Mouse (Mus musculus): ENCODE data around the gene Gm6899.

The Gm6899 gene

DNA sequence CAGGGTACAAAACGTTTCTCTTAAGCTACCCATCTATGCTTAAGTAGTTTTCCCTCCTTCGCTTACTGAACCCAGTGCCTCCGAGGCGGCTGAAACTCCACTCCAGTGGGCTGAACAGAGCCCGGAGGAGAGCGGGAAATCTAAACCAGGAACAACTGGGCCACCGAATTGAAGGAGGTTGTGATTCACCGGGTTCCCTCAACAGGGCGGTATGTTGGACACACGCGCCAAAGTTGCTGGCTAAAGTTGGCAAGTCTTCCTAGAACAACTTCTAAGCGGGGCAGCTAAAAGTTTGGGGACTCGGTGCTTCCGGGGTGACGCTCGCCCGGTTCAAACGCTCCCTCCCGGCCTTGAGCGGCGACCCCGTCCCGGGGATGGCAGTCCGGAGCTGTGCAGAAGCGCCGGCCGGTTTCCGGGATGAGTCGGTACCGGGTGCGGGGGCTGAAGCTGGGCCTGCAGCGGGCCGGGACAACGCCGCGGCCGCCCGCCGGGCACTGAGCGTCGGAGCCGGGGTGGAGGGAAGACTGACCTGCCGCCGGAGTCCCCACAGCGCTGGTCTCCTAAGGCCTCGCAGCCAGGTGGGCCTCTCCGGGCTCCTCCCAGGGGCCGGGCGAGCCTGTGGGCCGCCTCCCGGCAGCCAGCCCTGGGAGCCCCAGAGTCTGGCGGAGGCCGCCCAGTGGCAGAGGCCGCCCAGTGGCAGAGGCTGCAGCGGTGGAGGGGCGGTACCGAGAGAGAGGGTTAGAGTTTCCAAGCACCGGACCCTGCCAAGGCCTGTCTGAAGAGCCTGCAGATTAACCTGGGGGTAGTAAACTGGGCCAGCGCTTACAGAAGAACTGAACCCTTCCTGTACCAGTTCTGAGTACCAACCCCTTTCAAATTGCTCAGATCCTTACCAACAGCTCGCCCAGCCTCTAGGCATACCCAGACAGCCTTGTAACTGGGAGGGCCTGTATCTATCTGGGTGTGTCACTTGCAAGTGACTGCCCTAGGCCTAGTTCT is at the start of gene Gm6899, which contains the start of gene Vrk2:
Gene Gm6899, plus strand, starts transcription at position 181 of the 999 bp plus-strand sequence.
Gene Vrk2, minus strand, starts transcription at position 939 of the 999 bp plus-strand sequence.
- DNase-seq (ENCODE audit: low read depth, low spot score) = peak; percentile 38

DNA sequence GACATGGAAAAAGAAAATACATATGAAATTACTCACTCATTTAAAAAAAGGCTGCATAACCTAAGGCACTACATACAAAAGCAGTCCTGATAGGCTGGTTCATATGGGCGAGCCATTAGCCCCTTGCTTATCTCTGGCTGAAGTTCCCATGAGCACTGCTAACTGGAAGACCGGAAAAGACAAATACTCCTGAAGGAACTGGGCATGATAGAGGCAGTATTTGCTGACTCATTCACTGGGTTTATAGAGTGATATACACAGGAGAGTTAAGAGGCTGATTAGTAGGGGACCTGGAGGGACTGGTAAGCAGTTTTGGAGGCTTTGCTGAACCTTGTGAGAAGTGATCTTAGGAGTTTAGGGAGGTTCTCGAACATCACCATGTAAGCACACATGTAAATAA is 41.5 kb upstream of the Gm6899 start:
- no peak for DNase-seq (ENCODE audit: low read depth, low spot score)

DNA sequence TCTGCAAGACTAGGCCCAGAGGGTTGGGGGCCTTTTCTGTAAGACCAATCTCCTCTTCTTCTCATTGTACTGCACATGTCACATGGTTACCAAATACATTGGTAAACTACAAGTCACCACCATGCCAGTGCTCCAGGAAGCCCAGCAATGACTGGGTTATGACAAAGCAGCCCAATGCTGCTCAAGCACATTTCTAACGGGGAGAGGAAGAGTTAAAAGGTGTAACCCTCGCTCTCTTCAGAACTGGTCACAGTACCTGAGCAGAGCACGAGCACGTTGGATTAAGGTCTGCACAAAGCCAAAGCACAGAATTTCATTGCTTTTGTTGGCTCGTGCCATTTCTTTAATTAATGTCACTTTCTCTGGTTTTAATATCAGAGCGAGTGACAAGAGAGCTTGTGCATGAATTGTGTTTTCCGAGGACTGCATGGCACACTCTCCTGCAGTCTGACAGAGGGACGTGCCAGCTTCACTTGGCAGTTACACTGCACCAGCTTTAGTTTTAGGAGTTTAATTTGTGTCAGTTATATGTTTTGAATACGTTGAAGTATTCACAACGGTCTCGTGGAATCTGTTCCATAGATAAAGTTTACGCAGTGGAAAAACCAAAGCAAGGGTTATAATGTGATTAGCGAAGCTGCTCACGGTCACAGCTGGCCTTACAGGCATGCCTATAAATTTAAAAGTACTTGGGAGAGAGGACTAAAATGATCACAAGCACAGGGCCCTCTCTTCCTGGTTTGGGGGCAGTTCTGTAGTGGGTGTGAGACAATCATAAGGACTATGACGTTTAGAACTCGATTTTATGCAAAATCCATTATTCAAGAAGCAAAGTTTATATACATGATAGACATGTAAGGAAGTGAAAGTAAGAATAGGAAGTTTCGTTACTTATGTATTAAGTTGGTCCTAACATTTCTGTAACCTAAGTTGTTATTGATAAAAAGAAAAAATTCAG is 7.4 kb upstream of the Gm6899 start:
- DNase-seq (ENCODE audit: low read depth, low spot score) = no peak

GRCm38 (mm10) chr11:26586367-26587183 is 6.5 kb upstream of the Gm6899 start:
- DNase-seq (ENCODE audit: low read depth, low spot score) = no peak

DNA sequence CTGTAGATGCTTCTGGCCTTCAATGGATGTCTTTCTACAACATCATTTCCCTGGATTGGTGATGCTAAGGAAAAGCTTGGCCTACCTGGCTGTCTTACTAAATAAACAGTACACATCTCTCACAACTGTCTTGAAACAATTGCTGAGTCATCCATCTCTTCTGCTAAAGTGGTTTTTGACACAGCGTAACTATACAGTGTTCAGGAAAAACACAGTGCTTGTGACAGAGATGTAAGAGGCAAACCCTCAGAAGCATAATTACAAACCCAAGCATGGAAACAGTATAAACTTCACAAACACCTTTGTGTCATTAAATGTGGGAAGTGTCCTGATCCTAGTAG is 5.9 kb upstream of the Gm6899 start:
- DNase-seq (ENCODE audit: low read depth, low spot score) = no peak

GRCm38 (mm10) chr11:26592395-26593053 is 517 bp upstream of the Gm6899 start:
- no peak for DNase-seq (ENCODE audit: low read depth, low spot score)

DNA sequence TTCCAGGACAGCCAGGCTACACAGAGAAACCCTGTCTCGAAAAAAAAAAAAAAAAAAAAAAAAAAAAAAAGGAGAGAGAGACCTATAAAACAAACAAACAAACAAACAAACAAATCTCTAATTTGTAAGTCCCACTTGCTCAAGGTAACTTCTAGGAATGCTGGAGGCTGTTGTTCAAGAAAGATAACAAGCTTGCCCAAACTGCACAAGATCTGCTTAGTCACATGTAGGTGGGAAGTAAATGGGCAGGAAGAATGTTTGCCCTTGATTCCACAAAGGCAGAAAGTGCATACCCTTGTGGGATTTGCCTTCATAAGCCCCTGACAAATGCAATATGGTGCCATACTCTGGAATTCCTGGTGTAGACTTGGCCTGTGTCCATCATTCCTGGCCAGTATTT is 1.4 kb downstream of the Gm6899 start:
- DNase-seq (ENCODE audit: low read depth, low spot score) = no peak

GRCm38 (mm10) chr11:26596186-26596585 is 3.1 kb downstream of the Gm6899 start:
- no peak for DNase-seq (ENCODE audit: low read depth, low spot score)

DNA sequence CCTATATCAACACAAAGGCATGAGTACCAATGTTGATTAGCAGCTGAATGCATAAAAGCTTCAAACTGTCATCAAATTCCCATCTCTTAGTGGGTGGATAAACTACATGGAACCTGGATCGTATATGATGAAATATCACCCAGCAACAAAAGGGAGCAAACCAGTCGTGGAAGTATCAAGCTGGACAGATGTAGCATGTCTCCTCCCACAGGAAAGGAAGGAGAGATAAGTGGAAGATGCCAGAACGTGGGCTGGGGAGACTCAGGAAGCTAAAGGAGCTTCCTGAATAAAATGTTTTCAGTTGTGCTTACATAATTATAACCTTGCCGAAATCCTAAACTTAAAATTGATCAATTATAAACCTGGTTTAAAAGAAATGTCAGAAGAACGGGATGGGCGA is 4.1 kb downstream of the Gm6899 start:
- no peak for DNase-seq (ENCODE audit: low read depth, low spot score)

DNA sequence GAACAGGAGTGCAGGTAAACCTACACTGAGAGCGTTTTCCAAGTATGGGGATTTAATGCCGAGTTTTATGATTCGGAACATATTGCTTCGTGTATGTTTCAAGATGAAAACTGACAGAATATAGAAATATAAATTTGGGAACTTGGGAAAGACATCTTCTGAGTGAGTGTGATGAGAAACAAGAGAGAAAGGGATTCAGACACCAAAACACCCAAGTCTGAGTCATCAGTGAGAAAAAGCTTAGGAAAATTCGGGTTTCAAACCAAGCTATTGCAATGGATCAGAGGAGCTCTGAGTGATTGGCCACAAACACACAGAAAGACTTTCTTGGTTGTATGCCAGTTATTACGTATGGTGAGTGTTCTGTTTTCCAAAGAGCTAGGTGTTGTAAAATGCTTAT is 4.7 kb downstream of the Gm6899 start:
- DNase-seq (ENCODE audit: low read depth, low spot score) = no peak

DNA sequence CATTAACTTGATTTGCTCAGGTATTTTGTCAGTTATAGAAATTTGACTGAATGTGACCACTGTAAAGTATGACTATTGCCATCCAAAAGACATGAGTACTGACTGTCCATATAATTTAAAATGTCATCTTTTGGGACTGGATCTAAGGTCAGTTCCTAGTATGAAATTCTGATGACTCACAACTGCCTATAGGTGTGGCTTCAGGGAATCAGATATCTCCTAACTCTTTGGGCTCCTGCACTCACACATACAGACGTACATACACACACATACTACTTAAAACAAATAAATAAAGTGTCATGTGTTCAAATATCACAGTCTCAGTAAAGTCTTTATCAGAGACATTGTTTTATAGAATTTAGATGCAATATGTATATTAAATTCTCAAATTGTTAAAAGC is 5.8 kb downstream of the Gm6899 start:
- DNase-seq (ENCODE audit: low read depth, low spot score) = no peak

GRCm38 (mm10) chr11:26600692-26601091 is 7.7 kb downstream of the Gm6899 start:
- no peak for DNase-seq (ENCODE audit: low read depth, low spot score)

GRCm38 (mm10) chr11:26601571-26602175 is 8.6 kb downstream of the Gm6899 start:
- no peak for DNase-seq (ENCODE audit: low read depth, low spot score)

- no peak for DNase-seq (ENCODE audit: low read depth, low spot score)
Observed at GRCm38 (mm10) chr11:26604061-26604655, 11.1 kb downstream of the Gm6899 start.

DNA sequence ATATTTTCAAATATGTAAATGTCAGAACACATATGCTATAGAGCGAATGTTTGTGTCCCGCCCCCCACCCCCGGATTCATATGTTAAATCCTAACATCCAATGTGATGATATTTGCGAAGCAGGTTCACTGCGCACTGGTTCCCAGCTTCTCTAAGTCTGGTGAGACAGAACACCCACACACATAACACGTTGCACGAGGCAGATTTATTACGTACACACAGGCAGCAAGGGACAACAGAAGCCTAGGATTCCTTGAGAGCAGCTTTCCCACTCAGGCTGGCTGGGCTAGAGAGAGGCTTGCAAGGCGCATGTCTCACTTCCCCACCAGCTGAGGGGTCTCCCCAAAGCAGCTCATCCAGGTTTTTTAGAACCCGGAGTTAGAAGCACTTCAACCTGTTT is 15.8 kb downstream of the Gm6899 start:
- DNase-seq (ENCODE audit: low read depth, low spot score) = no peak

DNA sequence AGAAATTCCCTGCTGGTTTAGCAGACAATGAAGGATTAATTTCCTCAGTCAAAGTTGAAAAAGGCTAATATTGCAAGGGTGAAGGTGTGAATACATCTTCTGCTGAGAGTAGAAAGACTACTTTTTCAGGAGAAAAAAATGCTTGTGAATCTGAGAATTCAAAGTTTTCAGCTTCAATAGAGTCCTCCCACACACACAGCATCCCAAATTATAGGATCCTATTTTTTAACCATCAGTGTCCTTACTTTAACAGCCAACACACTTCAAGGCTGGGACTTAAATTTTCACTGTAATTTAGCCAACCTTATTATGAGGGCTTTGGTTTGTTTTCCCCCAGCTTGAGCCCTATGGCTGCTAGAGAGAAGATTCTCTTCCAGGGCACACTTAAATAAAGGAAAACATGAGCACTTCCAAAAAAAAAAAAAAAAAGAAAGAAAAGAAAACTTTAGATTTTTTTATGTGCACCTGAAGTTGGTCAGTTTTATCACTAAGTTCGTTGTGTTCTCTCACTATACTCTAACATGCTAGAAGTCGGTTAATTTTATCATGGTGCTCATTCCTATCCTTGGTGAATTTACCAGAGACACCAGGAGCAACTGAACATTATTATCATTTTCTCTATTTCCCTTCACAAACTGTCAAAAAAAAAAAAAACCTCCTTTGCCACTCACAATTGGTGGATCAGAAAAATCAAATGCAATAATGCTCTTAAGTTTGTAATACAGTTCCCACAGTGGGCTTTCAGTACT is 25.6 kb downstream of the Gm6899 start:
- no peak for DNase-seq (ENCODE audit: low read depth, low spot score)

DNA sequence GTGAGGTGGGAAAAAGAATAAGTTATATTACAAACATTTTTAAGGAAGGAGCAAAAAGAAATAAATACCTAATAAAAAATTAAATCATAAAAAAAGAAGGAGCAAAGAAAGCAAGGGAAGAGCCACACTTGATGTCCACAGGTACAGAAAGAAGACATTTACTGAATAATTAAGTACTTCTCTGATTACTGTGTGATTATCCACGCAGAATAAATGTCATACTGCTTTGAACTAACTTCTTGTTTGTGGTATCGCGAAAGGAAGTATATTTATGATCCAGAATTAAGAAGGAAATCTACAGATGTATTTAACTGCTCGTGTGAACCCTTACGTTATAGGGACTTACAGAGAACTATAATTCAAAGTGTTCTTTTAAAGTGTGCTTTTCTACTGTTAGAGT is 29.7 kb downstream of the Gm6899 start:
- DNase-seq (ENCODE audit: low read depth, low spot score) = no peak

- DNase-seq (ENCODE audit: low read depth, low spot score) = no peak
Observed at GRCm38 (mm10) chr11:26636239-26636638, 43.2 kb downstream of the Gm6899 start.

- DNase-seq (ENCODE audit: low read depth, low spot score) = no peak
Observed at GRCm38 (mm10) chr11:26640314-26640785, 47.3 kb downstream of the Gm6899 start.
